Mouse (Mus musculus): ENCODE data around the gene Iqgap2.

- peak; percentile 45 for TF ChIP-seq TAL1 (IDR thresholded peaks at IDR 0.05; ENCODE audit: low read length)
- TF ChIP-seq GATA1 (IDR thresholded peaks at IDR 0.05; ENCODE audit: low read length) = peak; percentile 82
Measured at GRCm38 (mm10) chr13:95679078-95679477, 212.6 kb downstream of the Iqgap2 start.
